ENCODE assay signal across 7 mouse cellular contexts in the genomic region with DNA sequence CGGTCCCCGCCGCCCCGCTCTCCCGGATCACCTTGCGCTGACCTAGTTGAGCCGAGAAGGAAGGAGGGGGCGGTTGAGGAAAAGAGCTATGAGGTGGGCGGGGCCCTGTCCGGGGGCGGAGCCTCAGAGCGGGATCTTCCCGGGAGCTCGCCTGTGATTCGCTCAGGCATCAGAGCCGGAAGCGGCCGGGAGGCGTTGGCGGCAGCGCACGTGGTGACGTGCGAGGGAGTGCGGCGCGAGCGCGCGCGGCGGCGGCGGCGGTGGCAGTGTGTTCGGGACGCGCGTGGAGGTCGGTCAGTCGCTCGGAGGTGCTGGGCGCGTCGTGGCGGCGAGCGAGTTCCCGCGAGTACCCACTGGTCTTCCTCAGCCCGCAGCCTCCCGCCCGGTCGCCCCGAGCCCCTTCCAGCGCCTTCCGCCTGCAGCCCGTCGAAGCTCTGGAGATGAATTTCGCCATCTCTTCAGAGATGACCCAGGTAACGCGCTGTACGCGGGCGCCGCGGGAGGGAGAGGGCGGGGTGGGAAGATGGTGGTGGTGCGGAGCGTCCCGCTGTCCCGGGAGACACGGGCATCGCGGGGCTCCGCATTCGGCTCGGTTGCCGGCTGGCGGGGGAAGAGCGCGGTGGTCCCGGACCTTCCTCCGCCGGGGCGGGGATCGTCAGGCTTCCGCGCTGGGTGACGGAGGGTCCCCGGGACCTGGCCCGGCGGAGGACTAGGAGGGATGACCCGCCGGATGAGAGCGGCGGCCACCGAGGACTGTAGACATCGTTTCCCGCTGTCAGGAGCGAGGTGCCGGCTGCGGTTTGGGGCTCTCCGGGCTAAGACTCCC. TPM values are rescaled to one million over a fixed set of nuclear protein-coding genes. Genes with fewer than 3 reads are reported as not detected.
DNase-seq lines count a peak whose midpoint lies in the region; ATAC-seq lines count a peak whose summit lies in the region.

Ivns1abp (plus strand) TSS at position 195 of the 826 bp plus-strand sequence.

- H3K27ac ChIP-seq in embryonic facial prominence, embryonic 11.5 days (replicated peaks; ENCODE audit: low read depth, low read length), result peak within 1 kb of the TSS; percentile 74
- peak within 1 kb of the TSS; percentile 99 for H3K27ac ChIP-seq in limb, embryonic 10.5 days
- peak within 1 kb of the TSS; percentile 96 for H3K27ac ChIP-seq in midbrain, embryonic 13.5 days

- H3K4me3 ChIP-seq in embryonic facial prominence, embryonic 11.5 days (ENCODE audit: low read depth, low read length), result peak within 1 kb of the TSS; percentile 81
- H3K4me3 ChIP-seq in limb, embryonic 10.5 days, result peak within 1 kb of the TSS; percentile 99
- peak within 1 kb of the TSS; percentile 90 for H3K4me3 ChIP-seq in midbrain, embryonic 13.5 days (replicated peaks)

- peak within 1 kb of the TSS; percentile 82 for H3K9ac ChIP-seq in embryonic facial prominence, embryonic 11.5 days (replicated peaks; ENCODE audit: low read length)
- peak within 1 kb of the TSS; percentile 94 for H3K9ac ChIP-seq in midbrain, embryonic 13.5 days (replicated peaks)

- H3K9me3 ChIP-seq in embryonic facial prominence, embryonic 11.5 days (replicated peaks; ENCODE audit: control insufficient read depth, low read length), result no peaks in the 10 kb centered on the region
- H3K9me3 ChIP-seq in limb, embryonic 10.5 days (replicated peaks), result no peaks in the 10 kb centered on the region
- H3K9me3 ChIP-seq in midbrain, embryonic 13.5 days, result no peaks in the 10 kb centered on the region

- no peaks in the 10 kb centered on the region for H3K4me1 ChIP-seq in embryonic facial prominence, embryonic 11.5 days (ENCODE audit: control insufficient read depth, insufficient read depth, low read length)
- H3K4me1 ChIP-seq in limb, embryonic 10.5 days, result peaks cover 31% of the 10 kb centered on the region
- peaks cover 49% of the 10 kb centered on the region for H3K4me1 ChIP-seq in midbrain, embryonic 13.5 days (replicated peaks)

- peak; percentile 99 for DNase-seq in adrenal gland, postnatal 14 days
- peak; percentile 98 for DNase-seq in embryonic facial prominence, embryonic 11.5 days (ENCODE audit: low spot score)
- DNase-seq in kidney, adult 11 months, result peak; percentile 99
- peak; percentile 96 for DNase-seq in limb, embryonic 10.5 days (ENCODE audit: low spot score)
- DNase-seq in spleen, adult 12 weeks (ENCODE audit: low spot score), result peak; percentile 94

- H3K36me3 ChIP-seq in embryonic facial prominence, embryonic 11.5 days (replicated peaks; ENCODE audit: control insufficient read depth, insufficient read depth, low read depth, low read length), result no peaks in the 10 kb centered on the region
- H3K36me3 ChIP-seq in limb, embryonic 10.5 days, result peaks cover 7% of the 10 kb centered on the region
- 0 out of 2 replicates have a peak, but pooled peaks cover 2% of the 10 kb centered on the region for H3K36me3 ChIP-seq in midbrain, embryonic 13.5 days

- no peaks in the 10 kb centered on the region for H3K27me3 ChIP-seq in embryonic facial prominence, embryonic 11.5 days (ENCODE audit: control insufficient read depth, insufficient read depth, low read length)
- no peaks in the 10 kb centered on the region for H3K27me3 ChIP-seq in limb, embryonic 10.5 days (ENCODE audit: low read depth, poor library complexity, severe bottlenecking)
- no peaks in the 10 kb centered on the region for H3K27me3 ChIP-seq in midbrain, embryonic 13.5 days

- peak; percentile 91 for ATAC-seq in embryonic facial prominence, embryonic 11.5 days (replicated peaks; ENCODE audit: insufficient number of reproducible peaks, low FRiP score, low TSS enrichment, low read depth)
- ATAC-seq in granulocyte monocyte progenitor cell, adult 5-6 weeks (replicated peaks; ENCODE audit: poor library complexity, severe bottlenecking), result peak; percentile 72
- ATAC-seq in midbrain, embryonic 13.5 days, result peak; percentile 94

- under 1% methylated on average over 85 of the region's 104 CpGs for WGBS in embryonic facial prominence, embryonic 11.5 days
- WGBS in limb, embryonic 10.5 days, result under 1% methylated on average over 99 of the region's 104 CpGs
- under 1% methylated on average over 81 of the region's 104 CpGs for WGBS in midbrain, embryonic 13.5 days

- peak within 1 kb of the TSS; percentile 71 for H3K4me2 ChIP-seq in embryonic facial prominence, embryonic 11.5 days (ENCODE audit: low read depth, low read length)
- H3K4me2 ChIP-seq in midbrain, embryonic 13.5 days (replicated peaks), result peak within 1 kb of the TSS; percentile 65

RNA-seq across cellular contexts. Expression of gene Ivns1abp, which starts in this region (rescaled TPM):
- 200 and 309 TPM in 2 replicates for total RNA-seq in adrenal gland, postnatal 14 days (2021)
- 432 and 470 TPM in 2 replicates for polyA plus RNA-seq in embryonic facial prominence, embryonic 11.5 days (2014; fragmentation: Nextera tagmentation; extraction: Ambion mirVana)
- 284 and 329 TPM in 2 replicates for total RNA-seq in granulocyte monocyte progenitor cell, adult 5-6 weeks (2014; fragmentation: Nextera tagmentation)
- total RNA-seq in granulocyte monocyte progenitor cell, adult 5-6 weeks (2017), result 441 and 484 TPM in 2 replicates
- 343 and 366 TPM in 2 replicates for polyA plus RNA-seq in limb, embryonic 10.5 days (2016; fragmentation: Nextera tagmentation; extraction: Ambion mirVana)
- polyA plus RNA-seq in midbrain, embryonic 13.5 days (2015; fragmentation: Nextera tagmentation; extraction: Ambion mirVana), result 304 and 319 TPM in 2 replicates

Comparison
In these comparisons a context has a peak if more than half of its experiments do, and no peak if none do; other contexts are left out.
1. Peak in every context shown above with its lines: DNase-seq, ATAC-seq, H3K4me3 ChIP-seq and H3K27ac ChIP-seq.